Mouse (Mus musculus) brain, adult 2 months (tissue): ENCODE results near the gene Acadvl.
A peak's percentile ranks its signal among the peaks of the same experiment; 100 is the strongest.

ENCODE experiments used
- DNase-seq: peaks from one replicate; pipeline ENCODE4 v3.0.0; 2011; ENCODE audit warnings: low read depth, low spot score

Acadvl gene

DNA sequence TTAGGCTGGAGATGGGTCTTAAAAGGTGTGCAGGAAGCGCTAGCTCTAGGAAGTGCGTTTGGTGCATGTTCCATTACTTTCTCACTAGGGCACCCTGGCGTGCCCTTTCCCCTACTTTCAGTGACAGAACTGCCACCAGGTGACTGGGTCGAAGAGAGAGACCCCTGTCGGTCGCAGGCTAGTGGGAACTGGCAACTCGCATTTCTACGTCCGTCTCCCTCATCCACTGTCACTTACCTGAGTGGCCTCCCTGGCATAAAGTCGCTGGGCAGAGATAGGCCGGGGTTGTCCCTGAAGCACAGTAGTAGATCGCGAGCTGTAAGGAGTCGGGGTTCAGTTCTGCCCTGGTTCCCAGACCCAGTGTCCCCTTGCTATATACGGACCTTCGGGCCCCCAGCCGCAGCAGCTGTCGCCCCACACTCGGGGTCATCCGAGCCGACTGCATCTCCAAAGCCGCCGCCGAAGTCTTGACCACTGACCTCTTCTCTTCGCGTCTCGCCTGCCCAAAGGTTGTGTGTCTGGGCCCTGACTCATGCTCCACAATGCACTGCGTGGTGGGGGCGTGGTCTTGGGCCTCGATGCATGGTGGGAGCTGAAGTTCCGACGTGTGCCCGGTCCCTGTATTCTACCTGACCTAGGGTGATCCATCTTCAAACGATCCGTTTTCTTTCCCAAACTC lies at the start of gene Acadvl:
TSS of gene Acadvl (minus strand) at position 532 of the 679 bp plus-strand sequence.
- peak; percentile 96 for DNase-seq

DNA sequence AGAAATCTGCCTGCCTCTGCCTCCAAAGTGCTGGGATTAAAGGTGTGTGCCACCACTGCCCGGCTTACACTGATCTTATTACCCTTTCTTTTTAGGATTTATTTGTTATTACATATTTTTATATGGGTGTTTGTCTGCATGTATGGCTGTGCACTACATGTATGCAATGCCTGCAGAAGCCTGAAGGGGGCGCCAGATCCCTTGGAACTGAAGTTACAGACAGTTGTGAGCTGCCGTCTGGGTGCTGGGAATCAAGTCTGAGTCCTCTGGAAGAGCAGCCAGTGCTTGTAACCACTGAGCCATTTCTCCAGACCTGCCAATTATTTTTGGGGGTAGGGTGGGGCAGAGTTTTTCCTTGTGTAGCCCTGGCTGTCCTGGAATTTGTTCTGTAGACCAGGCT lies 47.8 kb upstream of the Acadvl start:
- no peak for DNase-seq

DNA sequence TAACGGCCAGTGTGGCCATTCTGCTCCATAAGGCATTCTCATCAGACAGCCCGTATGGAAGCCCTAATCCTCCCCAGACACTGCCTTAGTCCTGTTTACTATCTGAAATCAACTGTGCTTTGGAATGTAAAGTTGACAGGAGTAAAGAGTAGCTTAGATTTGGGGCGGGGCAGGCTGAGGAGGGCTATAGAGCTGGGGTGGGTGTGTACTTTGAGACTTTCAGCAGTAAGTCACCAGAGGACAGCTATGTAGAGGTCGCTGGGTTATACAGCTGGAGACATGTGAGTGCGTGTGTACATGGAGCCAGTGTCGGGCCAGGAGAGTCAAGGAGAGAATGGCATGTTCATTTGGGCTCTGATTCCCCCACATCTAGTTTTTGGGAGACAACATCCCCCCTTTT lies 44.7 kb upstream of the Acadvl start:
- no peak for DNase-seq

DNA sequence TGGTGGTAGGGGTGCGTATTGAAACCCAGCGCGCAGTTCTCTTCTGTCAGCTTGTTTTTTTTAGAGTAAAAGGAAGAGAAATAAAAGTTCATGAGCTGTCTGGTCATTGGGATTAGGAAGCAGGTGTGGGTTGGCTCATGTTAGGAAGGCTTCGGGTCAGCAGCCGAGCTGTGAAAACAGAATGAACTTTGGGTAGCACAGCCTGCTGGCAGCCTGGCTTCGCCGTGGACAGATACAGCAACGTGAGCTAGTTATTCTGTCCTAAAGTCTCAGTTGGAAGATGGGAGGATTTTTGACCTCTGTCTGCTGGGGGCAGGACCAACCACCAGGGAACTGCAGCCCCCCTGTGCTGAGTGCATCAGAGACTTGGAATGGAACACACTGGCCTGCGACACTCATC lies 42.6 kb upstream of the Acadvl start:
- no peak for DNase-seq

DNA sequence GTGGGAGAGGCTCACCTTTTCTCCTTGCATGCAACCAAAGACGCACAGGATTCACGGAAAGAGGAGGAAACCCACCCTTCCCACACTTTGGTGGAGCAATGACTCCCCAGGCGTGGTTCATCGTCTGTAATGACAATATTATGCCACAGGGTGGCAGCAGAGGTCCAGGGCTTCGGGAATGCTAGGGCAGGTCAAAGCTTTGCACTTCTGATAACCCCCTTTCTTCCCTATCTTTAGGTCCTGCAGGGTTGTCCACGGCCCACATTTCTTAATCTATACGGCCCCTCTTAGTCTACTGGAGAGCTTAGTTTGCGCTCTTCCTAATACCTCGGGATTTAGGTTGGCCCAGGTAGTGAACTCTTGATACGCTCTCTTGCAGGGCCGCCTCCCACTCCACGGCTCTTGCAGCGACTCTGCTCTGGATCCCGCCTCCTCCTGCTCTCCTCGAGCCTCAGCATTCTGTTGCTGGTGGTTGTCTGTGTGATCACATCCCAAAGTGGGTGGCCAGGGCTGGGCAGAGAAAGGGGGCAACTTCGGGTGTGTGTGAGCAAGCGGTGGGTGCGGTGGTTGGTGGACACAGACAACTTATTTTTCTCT lies 40.5 kb upstream of the Acadvl start:
- peak; percentile 49 for DNase-seq

DNA sequence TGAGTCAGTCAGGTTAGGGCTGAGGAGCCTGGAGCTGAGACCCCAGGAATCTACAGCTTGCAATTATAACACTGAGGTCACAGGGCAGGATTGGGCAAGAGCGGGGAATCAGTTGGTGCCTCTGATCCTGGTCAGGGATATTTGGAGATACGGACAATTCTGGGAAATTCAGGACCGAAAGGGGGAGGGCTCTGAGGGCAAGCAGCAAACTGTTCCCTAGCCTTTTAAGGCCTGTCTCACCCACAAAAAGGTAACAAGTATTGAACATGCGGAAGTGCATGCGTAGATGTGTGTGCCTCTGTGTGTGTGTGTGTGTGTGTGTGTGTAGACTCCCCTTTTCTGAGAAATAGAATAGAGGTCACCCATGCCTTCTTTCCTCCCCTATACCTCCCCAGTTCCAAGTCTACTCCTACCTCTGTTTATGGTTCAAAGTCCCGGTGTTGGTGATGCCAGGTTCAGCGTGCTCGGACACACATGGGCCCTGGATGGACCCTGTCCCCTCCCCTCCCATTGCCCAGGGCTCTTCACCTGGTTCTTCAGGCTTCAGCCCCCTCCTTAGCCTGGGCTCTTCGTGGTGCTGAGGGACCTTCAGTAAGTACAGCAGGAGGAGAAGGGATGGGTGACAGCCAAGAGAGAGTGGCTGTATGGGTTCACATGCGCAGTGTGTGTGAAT lies 38.8 kb upstream of the Acadvl start, which contains the start of gene Asgr1:
TSS of gene Asgr1 (plus strand) at position 188 of the 673 bp plus-strand sequence.
- DNase-seq, result no peak

DNA sequence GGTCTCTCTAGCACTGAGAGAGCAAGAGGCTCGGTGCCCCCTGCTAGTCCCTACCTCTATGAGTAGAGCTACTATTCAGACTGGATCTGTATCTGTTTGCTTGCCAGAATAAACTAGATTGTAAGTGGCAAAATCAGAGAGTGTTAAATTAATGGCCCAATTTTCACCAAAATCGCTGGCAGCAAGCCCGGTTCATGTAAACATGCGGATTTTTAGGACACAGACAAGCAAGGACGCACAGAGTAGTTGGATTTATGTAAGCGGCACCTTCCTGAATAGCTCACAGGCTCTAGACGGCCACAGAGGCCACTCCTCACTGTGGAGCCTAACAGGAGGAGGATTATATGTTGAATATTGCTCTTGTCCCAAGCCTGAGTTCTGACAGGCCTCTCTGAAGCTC lies 37.9 kb upstream of the Acadvl start:
- peak; percentile 65 for DNase-seq

DNA sequence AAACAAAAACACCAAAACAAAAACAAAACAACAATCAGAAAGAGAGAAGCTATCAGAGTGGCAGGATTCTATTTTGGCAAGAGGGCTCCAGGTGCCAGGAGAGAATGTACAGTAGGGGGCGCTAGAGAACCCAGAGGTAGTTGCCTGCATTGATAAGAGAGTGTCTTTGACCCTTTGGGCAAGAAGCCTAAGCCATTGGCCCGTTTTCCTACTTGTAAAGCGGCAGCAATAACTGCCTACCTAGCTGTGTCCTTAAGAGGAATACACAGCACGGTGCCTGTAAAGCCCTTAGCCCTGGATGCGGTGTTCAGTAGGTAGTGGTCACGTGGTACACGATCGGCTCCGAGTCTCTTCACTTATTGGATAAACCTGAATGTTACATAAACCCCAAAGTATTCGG lies 34.6 kb upstream of the Acadvl start:
- peak; percentile 40 for DNase-seq

DNA sequence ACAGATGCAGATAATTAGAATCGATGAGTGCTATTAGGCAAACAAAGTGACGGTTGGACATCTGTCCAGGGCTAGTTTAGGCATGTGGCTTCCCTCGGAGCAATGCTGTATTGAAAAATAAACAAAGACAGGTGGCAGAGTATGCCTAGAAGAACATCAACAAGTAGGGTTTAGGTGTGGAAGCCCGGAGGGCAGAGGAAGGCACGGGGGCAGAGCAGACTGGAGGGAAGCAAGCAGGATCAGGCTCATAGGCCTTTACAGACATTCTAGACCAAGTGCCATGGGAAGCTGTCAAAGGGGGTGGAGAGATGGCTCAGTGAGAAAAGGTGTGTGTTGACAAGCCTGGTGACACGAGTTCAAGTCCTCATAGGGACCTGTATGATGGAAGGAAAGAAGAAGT lies 34.2 kb upstream of the Acadvl start:
- no peak for DNase-seq

DNA sequence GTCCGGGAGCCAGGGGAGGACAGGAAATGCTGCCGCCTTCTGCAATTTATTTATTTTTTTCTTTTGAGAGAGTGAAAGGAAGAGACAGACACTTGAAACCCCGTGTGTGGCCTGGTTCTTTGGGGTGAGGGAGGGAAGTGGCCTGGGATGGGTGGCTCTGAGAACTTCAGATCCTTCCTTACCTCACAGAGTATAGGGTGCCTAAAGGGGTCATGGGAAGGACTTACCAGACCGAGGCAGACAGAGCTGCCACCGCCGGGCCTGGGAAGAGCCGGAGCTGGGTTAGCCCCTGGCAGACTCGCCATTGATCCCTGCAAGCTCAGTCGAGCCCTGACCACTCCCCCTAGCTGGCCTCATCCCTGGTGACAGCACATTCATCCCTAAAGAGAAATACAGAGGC lies 30.2 kb upstream of the Acadvl start:
- no peak for DNase-seq

DNA sequence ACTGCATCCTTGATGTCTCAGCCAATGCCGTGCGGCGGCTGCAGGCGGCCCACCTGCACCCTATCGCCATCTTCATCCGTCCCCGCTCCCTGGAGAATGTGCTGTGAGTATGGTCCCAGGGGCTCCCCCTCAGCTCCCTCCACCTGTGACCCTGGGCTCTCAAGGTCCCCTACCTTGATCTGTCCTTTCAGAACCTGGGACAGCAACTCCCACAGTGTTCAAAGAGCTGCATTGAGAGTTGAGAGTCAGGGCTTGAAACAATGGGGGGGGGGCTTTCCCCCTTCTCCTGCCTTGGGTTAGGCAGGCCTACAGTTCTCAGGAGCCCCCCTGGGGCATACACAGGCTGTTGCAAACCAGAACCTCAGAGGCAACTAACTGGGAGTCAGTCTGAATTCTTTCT lies 28.5 kb upstream of the Acadvl start:
- no peak for DNase-seq

DNA sequence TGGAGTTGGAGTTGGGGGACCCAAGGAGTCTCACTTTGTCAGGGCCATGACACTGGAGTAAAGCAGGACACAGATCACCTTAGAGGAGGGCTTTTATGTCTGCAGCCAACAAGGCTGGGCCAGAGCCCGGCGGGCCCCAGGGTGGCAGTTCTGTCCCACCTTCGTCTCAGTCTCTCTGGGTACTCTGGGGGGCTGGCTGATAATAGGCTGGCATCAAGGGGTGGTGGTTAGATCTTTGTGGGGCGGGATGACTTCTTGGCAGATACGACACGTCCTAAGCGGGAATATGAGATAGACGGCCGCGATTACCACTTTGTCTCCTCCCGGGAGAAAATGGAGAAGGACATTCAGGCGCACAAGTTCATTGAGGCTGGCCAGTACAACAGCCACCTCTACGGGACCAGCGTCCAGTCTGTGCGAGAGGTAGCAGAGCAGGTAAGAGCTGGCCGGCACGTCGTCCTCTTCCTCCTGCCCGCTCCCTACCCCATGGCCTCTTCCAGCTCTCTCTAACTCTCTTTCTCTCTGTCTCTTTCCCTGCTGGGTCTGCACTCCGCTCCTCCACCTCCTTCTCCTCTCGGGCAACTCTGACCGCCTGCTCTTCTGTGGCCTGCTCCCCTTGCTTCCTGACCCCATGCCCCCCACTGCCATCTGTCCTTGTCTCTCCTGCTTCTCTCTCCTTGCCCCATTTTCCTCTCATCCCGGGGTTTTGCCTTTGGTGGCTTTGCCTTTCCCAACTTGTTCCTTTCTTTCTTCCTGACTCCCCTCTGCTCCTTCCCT lies 27.3 kb upstream of the Acadvl start:
- no peak for DNase-seq

DNA sequence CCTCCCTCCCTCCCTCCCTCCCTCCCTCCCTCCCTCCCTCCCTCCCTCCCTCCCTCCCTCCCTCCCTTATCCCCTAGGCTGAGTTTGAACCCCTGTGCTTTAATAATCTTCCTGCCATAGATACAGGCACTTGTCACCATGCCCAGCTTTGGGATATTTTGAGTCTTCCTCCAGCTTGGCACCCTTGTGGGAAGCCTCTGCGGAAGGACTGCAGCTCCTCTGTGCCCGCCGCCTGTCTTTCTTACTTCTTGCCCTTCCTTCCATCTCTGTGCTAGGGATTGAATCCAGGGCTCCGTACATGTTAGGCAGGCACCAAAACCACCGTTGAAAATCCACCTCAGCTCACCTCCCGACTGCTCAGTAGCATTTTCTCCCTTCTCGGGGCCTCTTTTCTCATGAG lies 25.0 kb upstream of the Acadvl start:
- DNase-seq, result peak; percentile 58

DNA sequence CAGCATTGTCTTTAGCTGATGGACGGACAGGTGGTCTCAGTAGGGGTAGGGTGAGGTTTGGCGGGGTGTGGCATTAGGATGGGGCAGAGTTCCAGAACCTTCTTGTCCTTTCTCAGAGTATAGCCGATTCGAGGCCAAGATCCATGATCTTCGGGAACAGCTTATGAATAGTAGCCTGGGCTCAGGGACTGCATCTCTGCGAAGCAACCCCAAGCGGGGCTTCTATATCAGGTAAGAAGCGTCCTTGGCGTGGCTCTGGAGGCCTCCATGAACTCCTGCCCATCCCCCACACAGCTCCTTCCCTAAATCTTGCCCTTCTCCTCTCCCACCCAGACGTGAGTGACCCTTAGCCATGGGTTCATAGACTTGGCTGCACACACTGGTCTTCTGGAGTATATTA lies 24.4 kb upstream of the Acadvl start:
- DNase-seq, result no peak

DNA sequence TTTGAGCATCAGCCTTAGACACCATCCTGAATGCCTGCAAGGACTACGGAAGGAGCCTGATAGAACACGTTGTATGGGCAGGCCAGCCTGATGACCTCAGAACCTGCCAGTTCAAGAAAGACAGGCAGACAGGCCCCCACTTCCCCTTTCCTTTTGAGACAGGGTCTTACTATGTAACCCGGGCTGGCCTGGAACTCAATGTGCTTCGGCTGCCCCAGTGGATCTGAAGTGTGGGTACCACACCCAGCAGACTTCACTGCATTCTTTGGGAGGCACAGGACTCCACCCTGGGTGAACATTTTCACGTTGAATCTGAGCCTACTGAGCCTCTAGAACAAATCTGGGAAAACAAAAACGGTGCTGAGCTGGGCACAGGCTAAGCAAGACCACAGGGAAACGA lies 23.0 kb upstream of the Acadvl start:
- no peak for DNase-seq

DNA sequence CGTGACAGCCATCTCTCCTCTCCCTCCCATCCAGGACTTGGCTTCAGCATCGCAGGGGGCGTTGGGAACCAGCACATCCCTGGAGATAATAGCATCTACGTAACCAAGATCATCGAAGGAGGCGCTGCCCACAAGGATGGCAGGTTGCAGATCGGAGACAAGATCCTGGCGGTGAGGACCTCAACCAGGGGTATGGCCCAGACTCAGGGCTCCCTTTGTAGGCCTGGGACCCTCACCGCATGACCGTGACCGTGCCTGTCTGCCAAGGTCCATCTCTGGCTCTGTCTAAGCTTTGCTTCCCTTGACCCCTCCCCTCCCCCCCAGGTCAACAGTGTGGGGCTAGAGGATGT lies 16.1 kb upstream of the Acadvl start:
- no peak for DNase-seq

DNA sequence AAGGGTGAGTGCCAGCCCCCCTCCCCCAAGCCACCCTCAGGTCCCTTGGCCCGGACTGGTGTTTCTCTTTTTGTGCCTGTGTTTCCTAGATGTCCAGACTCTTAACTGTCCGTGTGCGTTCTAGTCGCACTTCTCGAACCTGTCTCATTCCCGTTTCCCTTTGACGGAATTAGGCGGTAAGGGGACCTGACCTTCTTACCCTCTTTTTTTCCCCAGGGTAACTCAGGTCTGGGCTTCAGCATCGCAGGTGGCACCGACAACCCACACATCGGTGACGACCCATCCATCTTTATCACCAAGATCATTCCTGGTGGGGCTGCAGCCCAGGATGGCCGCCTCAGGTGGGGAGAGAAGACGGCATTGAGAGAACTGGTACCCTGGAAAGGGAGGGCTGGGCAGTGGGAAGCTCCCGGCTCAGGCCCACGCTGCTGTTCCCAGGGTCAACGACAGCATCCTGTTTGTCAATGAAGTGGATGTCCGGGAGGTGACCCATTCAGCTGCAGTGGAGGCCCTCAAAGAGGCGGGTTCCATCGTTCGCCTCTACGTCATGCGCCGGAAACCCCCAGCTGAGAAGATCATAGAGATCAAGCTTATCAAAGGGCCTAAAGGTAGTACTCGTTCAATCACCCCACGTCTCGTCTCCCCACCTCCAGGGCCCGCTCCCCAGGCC lies 15.6 kb upstream of the Acadvl start:
- DNase-seq, result no peak

DNA sequence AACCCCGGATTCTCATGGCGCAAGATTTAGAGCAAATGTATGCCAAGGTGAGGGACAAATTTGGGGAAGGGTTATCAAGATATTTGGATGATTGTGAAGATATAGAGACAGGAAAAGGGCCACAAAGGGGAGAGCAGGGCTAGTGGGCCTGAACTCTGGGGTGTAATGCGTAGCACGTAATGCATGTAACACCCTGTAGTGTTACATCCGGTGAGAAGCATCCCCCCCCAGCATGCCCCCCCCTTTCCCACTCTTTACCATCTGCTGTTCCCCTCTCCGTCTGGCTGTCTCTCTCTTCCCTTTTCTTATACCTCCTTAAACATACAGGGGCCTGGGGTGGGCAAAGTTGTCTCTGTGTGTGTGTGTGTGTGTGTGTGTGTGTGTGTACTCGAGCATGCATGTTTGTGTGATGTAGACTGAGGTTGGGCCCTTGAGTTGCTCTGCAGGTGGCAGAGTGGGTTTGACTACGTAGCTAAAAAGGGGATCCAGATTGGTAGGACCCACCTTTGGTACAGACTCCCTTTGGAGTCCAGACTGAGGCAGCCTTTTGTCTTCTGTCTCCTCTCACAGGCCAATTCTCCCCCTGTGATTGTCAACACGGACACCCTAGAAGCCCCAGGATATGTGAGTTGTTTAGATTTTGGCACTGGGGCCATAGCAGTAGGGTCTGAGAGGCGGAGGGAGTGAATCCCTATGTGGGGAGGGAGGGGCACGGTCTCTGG lies 14.8 kb upstream of the Acadvl start:
- peak; percentile 58 for DNase-seq

DNA sequence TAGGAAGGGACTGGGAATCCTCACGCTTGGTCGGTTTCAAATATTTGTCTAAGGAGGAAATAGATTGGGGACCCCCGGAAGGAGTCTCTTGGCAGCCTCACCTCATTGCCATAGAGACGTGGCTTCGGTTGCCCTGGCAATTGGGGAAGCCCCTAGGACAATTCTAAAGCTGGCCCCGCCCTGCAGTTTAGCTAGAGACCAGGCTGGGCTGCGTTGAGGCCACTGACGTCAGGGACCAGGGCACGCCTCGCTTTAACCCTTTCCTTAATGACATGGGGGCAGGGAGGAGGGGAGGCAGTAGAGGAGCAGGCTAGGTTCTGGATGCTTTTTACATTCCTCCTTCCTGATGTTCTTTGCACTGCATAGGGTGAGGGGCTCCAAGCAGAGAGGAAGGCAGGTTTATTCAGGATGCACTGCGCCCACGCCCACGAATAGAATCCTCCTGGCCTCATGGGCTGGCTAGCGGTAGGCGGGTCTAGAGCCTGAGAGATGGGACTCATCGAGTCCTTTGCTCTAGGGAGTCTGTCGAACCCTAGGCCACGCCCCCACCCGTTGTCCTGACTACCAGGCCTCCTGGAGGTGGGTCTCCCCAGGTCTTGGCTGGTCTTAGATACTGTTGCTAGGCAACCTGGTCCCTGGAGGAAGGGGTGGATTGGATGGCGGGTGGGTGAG lies 14.1 kb upstream of the Acadvl start:
- peak; percentile 95 for DNase-seq

DNA sequence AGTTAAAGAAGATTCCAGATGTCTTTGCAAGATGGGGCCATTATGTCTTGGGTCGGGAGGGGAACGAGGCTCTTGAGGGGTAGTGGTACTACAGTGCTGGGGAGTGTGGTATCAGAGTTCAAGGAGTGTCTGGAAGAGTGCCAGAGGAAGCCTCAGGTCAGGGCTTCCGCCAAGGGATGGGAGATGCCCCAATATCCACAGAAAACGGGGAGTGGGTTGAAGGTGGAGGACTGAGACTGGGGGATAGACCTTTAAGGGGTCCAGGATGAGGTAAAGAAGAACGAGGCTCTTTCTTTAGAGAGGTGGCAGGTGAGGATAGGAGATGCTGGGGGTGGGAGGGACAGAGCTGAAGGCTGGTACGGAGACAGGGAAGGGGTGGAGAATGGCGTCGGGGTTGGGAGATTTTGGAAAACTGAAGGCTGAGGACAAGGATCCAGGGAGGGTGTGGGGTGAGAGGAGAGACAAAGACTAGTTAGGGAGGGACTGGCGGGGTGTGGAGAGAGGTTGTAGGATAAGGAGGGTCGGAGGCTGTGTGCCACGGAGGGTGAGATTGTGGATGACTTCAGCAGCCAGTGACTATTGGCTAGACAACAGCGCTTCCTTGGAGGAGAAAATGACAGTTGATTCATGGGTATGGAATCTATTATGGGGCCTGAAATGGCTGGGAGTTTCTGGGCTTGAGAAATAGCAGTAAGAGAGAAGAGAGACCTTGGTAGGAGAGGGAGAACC lies 13.4 kb upstream of the Acadvl start:
- DNase-seq, result peak; percentile 55
